ENCODE assay signal across 27 mouse cellular contexts in genomic region chr4:130242956-130243355, GRCm38 (mm10). TPM values are rescaled to one million over a fixed set of nuclear protein-coding genes. Genes with fewer than 3 reads are reported as not detected.
A peak's percentile ranks its signal among the peaks of the same experiment; 100 is the strongest.
DNase-seq lines count a peak whose midpoint lies in the region; ATAC-seq and TF ChIP-seq lines count a peak whose summit lies in the region.
"Had no signal": no experiment of that assay in that cellular context is flagged by ENCODE, and none has a peak within 500 bp of the region (broad histone marks: within the 10 kb centered on the region; RNA-seq: fewer than 3 reads in every experiment).

No protein-coding gene starts in this region.

- no peaks in the 10 kb centered on the region for H3K36me3 ChIP-seq in heart, embryonic 12.5 days
- no peaks in the 10 kb centered on the region for H3K36me3 ChIP-seq in liver, embryonic 13.5 days
- H3K36me3 ChIP-seq in liver, postnatal 0 days (replicated peaks; ENCODE audit: insufficient read depth, low read length): no peaks in the 10 kb centered on the region
- H3K36me3 ChIP-seq: embryonic facial prominence, embryonic 13.5 days; forebrain, embryonic 15.5 days; heart, embryonic 15.5 days; hindbrain, embryonic 12.5 days had no signal

- no peak overlapping the region for H3K4me2 ChIP-seq in heart, embryonic 12.5 days
- peak overlapping the region; percentile 56 for H3K4me2 ChIP-seq in liver, embryonic 13.5 days
- peak overlapping the region; percentile 54 for H3K4me2 ChIP-seq in liver, postnatal 0 days (ENCODE audit: low read depth, low read length)
- H3K4me2 ChIP-seq: embryonic facial prominence, embryonic 13.5 days; forebrain, embryonic 15.5 days; heart, embryonic 15.5 days; hindbrain, embryonic 12.5 days had no signal

- TF ChIP-seq CTCF in liver, postnatal 0 days (IDR thresholded peaks at IDR 0.05; ENCODE audit: low read depth): no peak

- no peak overlapping the region for H3K27ac ChIP-seq in heart, embryonic 12.5 days (ENCODE audit: poor library complexity, severe bottlenecking)
- peak overlapping the region; percentile 88 for H3K27ac ChIP-seq in liver, embryonic 13.5 days
- H3K27ac ChIP-seq in liver, postnatal 0 days (ENCODE audit: low read depth): peak overlapping the region; percentile 45; the same call in 1 of the 2 replicates
- H3K27ac ChIP-seq: embryonic facial prominence, embryonic 13.5 days; forebrain, embryonic 15.5 days; heart, embryonic 15.5 days; hindbrain, embryonic 12.5 days had no signal

- no peak overlapping the region for H3K4me3 ChIP-seq in heart, embryonic 12.5 days
- H3K4me3 ChIP-seq in liver, embryonic 13.5 days (replicated peaks): peak overlapping the region; percentile 42
- H3K4me3 ChIP-seq in liver, postnatal 0 days (ENCODE audit: low read depth, low read length): peak overlapping the region; percentile 27
- H3K4me3 ChIP-seq: embryonic facial prominence, embryonic 13.5 days; forebrain, embryonic 15.5 days; heart, embryonic 15.5 days; hindbrain, embryonic 12.5 days had no signal

- H3K9ac ChIP-seq in heart, embryonic 12.5 days: no peak overlapping the region
- H3K9ac ChIP-seq in liver, embryonic 13.5 days: peak overlapping the region; percentile 54
- no peak overlapping the region for H3K9ac ChIP-seq in liver, postnatal 0 days (replicated peaks)
- H3K9ac ChIP-seq: embryonic facial prominence, embryonic 13.5 days; forebrain, embryonic 15.5 days; heart, embryonic 15.5 days; hindbrain, embryonic 12.5 days had no signal

- DNase-seq in heart, postnatal 36 days: no peak
- peak; percentile 53 for DNase-seq in liver, embryonic 13.5 days
- no peak for DNase-seq in liver, postnatal 0 days
- DNase-seq in left cerebral cortex, postnatal 4 days: no peak
- no peak for DNase-seq in spleen, adult 18-20 months
- DNase-seq: adrenal gland, postnatal 14 days; cerebellum, adult 8-10 months; cerebellum, postnatal 14 days; heart, adult 18-20 months had no signal

- no peak for TF ChIP-seq EP300 in liver, postnatal 0 days (IDR thresholded peaks at IDR 0.05; ENCODE audit: low read depth)

- WGBS in heart, embryonic 12.5 days: 74% methylated on average over 5 of the region's 5 CpGs
- 66% methylated on average over 5 of the region's 5 CpGs for WGBS in liver, embryonic 13.5 days (ENCODE audit: insufficient replicate concordance)
- WGBS in liver, postnatal 0 days (ENCODE audit: insufficient replicate concordance): 71% methylated on average over 5 of the region's 5 CpGs

- H3K4me1 ChIP-seq in heart, embryonic 12.5 days (replicated peaks): no peaks in the 10 kb centered on the region
- H3K4me1 ChIP-seq in liver, embryonic 13.5 days (replicated peaks): peaks cover 54% of the 10 kb centered on the region
- H3K4me1 ChIP-seq in liver, postnatal 0 days (ENCODE audit: insufficient read depth): peaks cover 6% of the 10 kb centered on the region
- H3K4me1 ChIP-seq: embryonic facial prominence, embryonic 13.5 days; forebrain, embryonic 15.5 days; heart, embryonic 15.5 days; hindbrain, embryonic 12.5 days had no signal

- intact Hi-C loops in heart, postnatal 36 days (cut with DNase I): no loop called here
- intact Hi-C loops in left cerebral cortex, postnatal 4 days (cut with DNase I): no loop called here

- ATAC-seq in heart, embryonic 12.5 days (ENCODE audit: insufficient number of reproducible peaks, low FRiP score): peak; percentile 75
- ATAC-seq in erythroid progenitor cell, adult 5-6 weeks (replicated peaks; ENCODE audit: low FRiP score, poor library complexity, severe bottlenecking): peak; percentile 71
- ATAC-seq in liver, embryonic 13.5 days (ENCODE audit: low read depth): peak; percentile 86
- ATAC-seq in liver, postnatal 0 days: peak; percentile 50
- ATAC-seq: activated CD4-positive, CD25-positive, alpha-beta regulatory T cell, adult 4 months; forebrain, embryonic 15.5 days; hindbrain, embryonic 16.5 days; inflammation-experienced regulatory T-cells, adult 6 months; intestine, postnatal 0 days; Patski had no signal

- H3K9me3 ChIP-seq in heart, embryonic 12.5 days (replicated peaks): no peaks in the 10 kb centered on the region
- no peaks in the 10 kb centered on the region for H3K9me3 ChIP-seq in liver, embryonic 13.5 days (replicated peaks)
- H3K9me3 ChIP-seq in liver, postnatal 0 days (ENCODE audit: low read length): no peaks in the 10 kb centered on the region
- H3K9me3 ChIP-seq: embryonic facial prominence, embryonic 13.5 days; forebrain, embryonic 15.5 days; heart, embryonic 15.5 days had no signal

- H3K27me3 ChIP-seq in heart, embryonic 12.5 days (replicated peaks): peaks cover 20% of the 10 kb centered on the region
- H3K27me3 ChIP-seq in liver, embryonic 13.5 days: peaks cover 16% of the 10 kb centered on the region
- no peaks in the 10 kb centered on the region for H3K27me3 ChIP-seq in liver, postnatal 0 days (ENCODE audit: insufficient read depth, low read length)
- H3K27me3 ChIP-seq: embryonic facial prominence, embryonic 13.5 days; forebrain, embryonic 15.5 days; heart, embryonic 15.5 days; hindbrain, embryonic 12.5 days; Patski had no signal

RNA-seq across cellular contexts. Expression of gene Gm853, which starts 20.8 kb away (rescaled TPM):
- not detected in 2 replicates for polyA plus RNA-seq in heart, embryonic 12.5 days (2016; fragmentation: Nextera tagmentation; extraction: Ambion mirVana)
- total RNA-seq in heart, postnatal 36 days (2021): not detected
- total RNA-seq in erythroid progenitor cell, adult 5-6 weeks (2015; ENCODE audit: low replicate concordance): not detected in 2 replicates
- total RNA-seq in erythroid progenitor cell, adult 5-6 weeks (2017; ENCODE audit: low replicate concordance): not detected in 2 replicates
- not detected in 2 replicates for polyA plus RNA-seq in liver, embryonic 13.5 days (2015; fragmentation: Nextera tagmentation; extraction: Ambion mirVana)
- not detected in 2 replicates for polyA plus RNA-seq in liver, postnatal 0 days (2015; fragmentation: Nextera tagmentation; extraction: Ambion mirVana)
- total RNA-seq in left cerebral cortex, postnatal 4 days (2021): not detected
- total RNA-seq: adrenal gland, adult 18-20 months; adrenal gland, postnatal 14 days; CH12.LX; common myeloid progenitor, adult 5-6 weeks; gastrocnemius, adult 8-10 months; gastrocnemius, postnatal 4 days; heart, adult 18-20 months; heart, postnatal 25 days had no signal
- polyA plus RNA-seq: activated CD4-positive, CD25-positive, alpha-beta regulatory T cell, adult 4 months; embryonic facial prominence, embryonic 13.5 days; forebrain, embryonic 11.5 days; heart, embryonic 15.5 days; inflammation-experienced regulatory T-cells, adult 6 months; intestine, postnatal 0 days had no signal

RNA-seq across cellular contexts. Expression of gene Serinc2, which starts 36.0 kb away (rescaled TPM):
- polyA plus RNA-seq in heart, embryonic 12.5 days (2016; fragmentation: Nextera tagmentation; extraction: Ambion mirVana): 13.6 and 14.1 TPM in 2 replicates
- 1 to 10 TPM; 2.1 to 2.5 TPM for total RNA-seq in heart, postnatal 36 days (2021)
- total RNA-seq in erythroid progenitor cell, adult 5-6 weeks (2015; ENCODE audit: low replicate concordance): not detected in 2 replicates
- not detected in 2 replicates for total RNA-seq in erythroid progenitor cell, adult 5-6 weeks (2017; ENCODE audit: low replicate concordance)
- 0.99 and 1.6 TPM in 2 replicates for polyA plus RNA-seq in liver, embryonic 13.5 days (2015; fragmentation: Nextera tagmentation; extraction: Ambion mirVana)
- 3.4 and 4.4 TPM in 2 replicates for polyA plus RNA-seq in liver, postnatal 0 days (2015; fragmentation: Nextera tagmentation; extraction: Ambion mirVana)
- total RNA-seq in left cerebral cortex, postnatal 4 days (2021): 1 to 10 TPM; 8.5 to 9.2 TPM
- total RNA-seq: common myeloid progenitor, adult 5-6 weeks had no signal
